Mouse (Mus musculus) limb, embryonic 11.5 days (tissue): ENCODE results near the gene Iqsec1. TPM values are rescaled to one million over a fixed set of nuclear protein-coding genes. Genes with fewer than 3 reads are reported as not detected.

Experiments used
- ATAC-seq: fragments of 200-750 bp; cut with Nextera tagmentation; 2 replicates; pipeline ENCODE4 v1.8.0; 2017; ENCODE audit warnings: low read depth; ENCODE audit not compliant: insufficient number of reproducible peaks, low FRiP score, low TSS enrichment
- DNase-seq: peaks from one replicate; pipeline ENCODE4 v3.0.0-alpha.2; 2015; ENCODE audit warnings: low spot score
- H3K27ac ChIP-seq: fragments of 300-500 bp; sonication (generic); replicated peaks from 2 replicates; pipeline ENCODE4 v1.5.1; 2014; ENCODE audit warnings: low read depth, mild to moderate bottlenecking, low read length
- H3K27me3 ChIP-seq: fragments of 300-500 bp; sonication (generic); 2 replicates; pipeline ENCODE4 v1.6.1; 2014; ENCODE audit warnings: mild to moderate bottlenecking, low read length, mixed read lengths; ENCODE audit not compliant: control insufficient read depth, insufficient read depth
- H3K36me3 ChIP-seq: fragments of 300-500 bp; sonication (generic); 2 replicates; pipeline ENCODE4 v1.6.1; 2014; ENCODE audit warnings: mild to moderate bottlenecking, low read length, moderate library complexity, mixed read lengths; ENCODE audit not compliant: control insufficient read depth, insufficient read depth
- H3K4me1 ChIP-seq: fragments of 300-500 bp; sonication (generic); 2 replicates; pipeline ENCODE4 v1.6.1; 2014; ENCODE audit warnings: low read length, mixed read lengths; ENCODE audit not compliant: control insufficient read depth, insufficient read depth
- H3K4me2 ChIP-seq: fragments of 300-500 bp; sonication (generic); 2 replicates; pipeline ENCODE4 v1.6.1; 2014; ENCODE audit warnings: low read depth, mild to moderate bottlenecking, moderate library complexity; ENCODE audit not compliant: severe bottlenecking
- H3K4me3 ChIP-seq: fragments of 300-500 bp; sonication (generic); 2 replicates; pipeline ENCODE4 v1.5.1; 2014; ENCODE audit warnings: low read depth, low read length
- H3K9ac ChIP-seq: fragments of 300-500 bp; sonication (generic); 2 replicates; pipeline ENCODE4 v1.6.1; 2014; ENCODE audit warnings: mild to moderate bottlenecking, low read length
- H3K9me3 ChIP-seq: fragments of 300-500 bp; sonication (generic); 2 replicates; pipeline ENCODE4 v1.6.1; 2016; ENCODE audit warnings: low read length; ENCODE audit not compliant: control insufficient read depth
- WGBS: fragments of 180-500 bp; shearing (Covaris S2); extraction: QIAGEN DNeasy Blood & Tissue Kit; methylation state at CpG from one replicate; pipeline ENCODE4 v1.1.7; 2014; 5-methylcytosine and 5-hydroxymethylcytosine counted together
- polyA plus RNA-seq: library from polyadenylated mRNA; unstranded; fragments of >200 nt; fragmentation: Nextera tagmentation; extraction: Ambion mirVana; gene quantifications from 2 replicates; pipeline ENCODE4 v1.2.1, GENCODE M21; 2014

Iqsec1 gene
- polyA plus RNA-seq, 1 experiment from 2014 or later = 8.5 TPM

DNA sequence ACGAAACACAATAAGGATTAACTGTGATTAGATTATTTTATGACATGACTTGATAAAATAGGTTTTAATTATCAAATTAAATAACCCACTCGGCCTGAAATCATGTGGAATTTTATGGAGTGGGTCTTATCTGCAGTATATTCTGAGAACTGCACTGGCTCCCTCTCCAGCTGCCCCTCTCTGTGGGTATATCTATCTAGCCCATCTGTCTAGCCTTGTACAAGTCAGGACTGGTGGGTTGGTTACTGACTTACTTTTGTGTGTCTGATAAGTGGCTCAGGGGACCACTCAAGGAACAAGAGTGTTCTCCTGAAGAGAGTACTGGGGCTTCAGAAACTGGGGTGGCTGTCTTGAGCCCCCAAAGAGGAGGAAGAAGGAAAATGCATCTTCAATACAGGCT, 18.7 kb upstream of the Iqsec1 start:
- no peaks in the 10 kb centered on the region for H3K9me3 ChIP-seq
- no peak overlapping the region for H3K9ac ChIP-seq
- H3K4me2 ChIP-seq = no peak overlapping the region
- no peaks in the 10 kb centered on the region for H3K36me3 ChIP-seq
- ATAC-seq = no peak
- H3K27me3 ChIP-seq = no peaks in the 10 kb centered on the region
- H3K27ac ChIP-seq = no peak overlapping the region
- H3K4me3 ChIP-seq = no peak overlapping the region
- WGBS = 74% methylated on average over 2 of the region's 2 CpGs
- DNase-seq = no peak
- no peaks in the 10 kb centered on the region for H3K4me1 ChIP-seq

- Histone ChIP-seq H3K4me2 (no peak overlapping the region), H3K9ac (no peak overlapping the region), H3K27ac (no peak overlapping the region), H3K4me3 (no peak overlapping the region), H3K9me3 (no peaks in the 10 kb centered on the region), H3K27me3 (no peaks in the 10 kb centered on the region), H3K4me1 (no peaks in the 10 kb centered on the region), H3K36me3 (no peaks in the 10 kb centered on the region)
- ATAC-seq (no peak), DNase-seq (no peak)
- WGBS = 82% methylated on average over 2 of the region's 2 CpGs
These were observed 15.7 kb upstream of the Iqsec1 start for GRCm38 (mm10) chr6:91004157-91004556.

DNA sequence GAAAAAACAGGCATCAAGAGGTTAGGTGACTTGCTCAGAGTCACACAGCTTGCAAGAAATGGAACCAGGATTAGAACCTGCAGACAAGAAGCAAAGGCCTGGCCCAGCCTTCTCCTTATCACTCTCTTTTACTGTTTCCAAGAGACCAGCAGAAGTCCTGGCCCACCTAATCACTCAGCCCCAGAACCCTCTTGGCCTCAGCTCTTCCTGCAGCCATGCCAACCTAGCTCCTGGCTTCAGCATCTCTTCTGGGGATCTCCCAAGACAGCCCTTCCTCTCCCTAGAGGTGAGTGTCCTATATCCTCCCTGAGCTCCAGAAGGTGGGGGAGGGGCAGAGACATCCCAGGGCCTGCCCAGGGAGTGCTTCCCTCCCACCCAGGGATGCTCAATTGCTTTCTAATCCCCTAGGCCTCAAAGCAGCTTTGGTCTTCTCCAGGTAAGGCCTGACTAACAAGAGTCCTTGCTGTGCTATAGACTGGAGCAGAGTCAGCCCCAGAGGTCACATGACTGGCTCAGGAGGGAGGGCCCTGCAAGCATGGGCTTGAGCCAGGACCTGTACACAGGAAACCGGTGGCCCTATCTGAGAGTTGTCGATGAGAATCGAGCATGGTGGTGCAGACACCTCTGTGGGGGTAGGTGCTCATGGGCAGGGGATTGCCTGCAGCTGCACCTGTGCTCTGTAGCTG, 15.0 kb upstream of the Iqsec1 start:
- ATAC-seq = no peak

DNA sequence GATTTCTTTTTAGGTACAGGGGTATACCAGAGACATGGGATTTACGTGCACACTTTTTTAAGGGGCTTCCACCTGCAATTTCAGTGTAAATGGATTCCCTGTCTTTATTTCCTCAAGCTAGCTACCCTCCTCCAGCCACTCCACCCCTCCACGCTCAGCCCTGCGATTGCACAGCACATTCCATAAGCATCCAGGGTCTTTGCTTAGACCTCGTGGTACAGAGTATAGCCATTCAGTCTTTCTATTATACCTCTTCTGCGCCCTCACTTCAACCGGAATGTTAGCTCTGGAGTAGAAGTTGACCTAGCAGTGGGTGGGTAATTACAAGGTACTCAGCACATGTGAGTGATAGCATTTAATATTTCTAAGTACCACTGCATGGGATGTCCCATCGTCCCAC, 13.1 kb upstream of the Iqsec1 start:
- H3K4me1 ChIP-seq = no peaks in the 10 kb centered on the region
- no peak overlapping the region for H3K4me3 ChIP-seq
- no peaks in the 10 kb centered on the region for H3K36me3 ChIP-seq
- no peak overlapping the region for H3K27ac ChIP-seq
- H3K4me2 ChIP-seq = no peak overlapping the region
- no peak overlapping the region for H3K9ac ChIP-seq
- 41% methylated on average over 7 of the region's 7 CpGs for WGBS
- H3K27me3 ChIP-seq = no peaks in the 10 kb centered on the region
- DNase-seq = no peak
- no peaks in the 10 kb centered on the region for H3K9me3 ChIP-seq
- ATAC-seq = no peak

More for the DNA sequence above, 15.0 kb upstream of the Iqsec1 start:
- 49% methylated on average over 3 of the region's 3 CpGs for WGBS
- Histone ChIP-seq H3K9me3 (no peaks in the 10 kb centered on the region), H3K27me3 (no peaks in the 10 kb centered on the region), H3K4me2 (no peak overlapping the region), H3K4me1 (no peaks in the 10 kb centered on the region), H3K4me3 (no peak overlapping the region), H3K27ac (no peak overlapping the region), H3K9ac (no peak overlapping the region), H3K36me3 (no peaks in the 10 kb centered on the region)
- DNase-seq = no peak

GRCm38 (mm10) chr6:91000819-91001525, 12.5 kb upstream of the Iqsec1 start:
- DNase-seq = peak; percentile 27
- Histone ChIP-seq H3K9me3 (no peaks in the 10 kb centered on the region), H3K27ac (no peak overlapping the region), H3K4me3 (no peak overlapping the region), H3K9ac (no peak overlapping the region), H3K27me3 (no peaks in the 10 kb centered on the region), H3K4me2 (no peak overlapping the region), H3K36me3 (no peaks in the 10 kb centered on the region), H3K4me1 (no peaks in the 10 kb centered on the region)
- no peak for ATAC-seq
- whole genome bisulfite sequencing = 13% methylated on average over 15 of the region's 15 CpGs

DNA sequence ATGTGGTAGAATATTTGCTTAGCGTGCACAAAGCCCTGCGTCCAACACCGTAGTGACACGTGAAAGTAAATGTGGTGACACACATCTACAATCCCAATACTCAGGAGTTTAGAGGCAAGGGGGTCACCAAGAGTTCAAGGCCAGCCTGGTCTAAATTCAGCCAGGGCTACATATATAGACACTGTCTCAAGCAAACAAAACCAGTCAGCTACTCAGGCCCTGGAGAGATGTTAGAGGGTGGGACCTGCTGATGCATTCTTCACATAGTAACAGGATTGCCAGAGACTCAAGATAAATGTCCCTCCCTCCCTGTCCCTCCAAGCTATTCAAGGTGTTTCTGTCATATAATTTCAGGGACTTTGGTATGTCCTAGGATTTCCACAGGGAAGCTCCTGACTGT, 10.7 kb upstream of the Iqsec1 start:
- Histone ChIP-seq H3K36me3 (no peaks in the 10 kb centered on the region), H3K4me3 (no peak overlapping the region), H3K27me3 (no peaks in the 10 kb centered on the region), H3K27ac (no peak overlapping the region), H3K4me1 (no peaks in the 10 kb centered on the region), H3K4me2 (no peak overlapping the region), H3K9me3 (no peaks in the 10 kb centered on the region), H3K9ac (no peak overlapping the region)
- DNase-seq (no peak), ATAC-seq (no peak)
- 92% methylated on average over 4 of the region's 4 CpGs for WGBS

DNA sequence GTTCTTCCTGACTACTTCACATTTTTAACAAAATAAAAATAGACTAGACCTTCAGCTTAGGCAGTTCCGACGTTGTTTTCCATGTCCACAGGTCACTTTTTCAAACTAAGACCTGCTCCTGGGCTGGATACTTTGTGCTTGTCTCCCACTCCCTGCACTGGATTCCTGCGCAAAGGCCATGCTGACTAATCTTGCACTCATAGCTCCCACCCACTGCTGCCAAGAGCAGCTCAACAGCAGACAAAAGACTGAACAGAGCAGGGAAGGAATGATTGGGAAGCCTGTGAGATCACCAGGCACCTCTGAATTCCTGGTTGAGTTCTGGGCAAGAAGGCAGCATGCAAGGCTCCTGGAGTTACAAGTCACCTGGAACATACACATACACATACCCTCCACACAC, 8.5 kb upstream of the Iqsec1 start:
- ATAC-seq (no peak), DNase-seq (no peak)
- H3K27me3 ChIP-seq = no peaks in the 10 kb centered on the region
- H3K9ac ChIP-seq = no peak overlapping the region
- no peaks in the 10 kb centered on the region for H3K4me1 ChIP-seq
- no peak overlapping the region for H3K27ac ChIP-seq
- H3K4me3 ChIP-seq = no peak overlapping the region
- 97% methylated on average over 3 of the region's 3 CpGs for WGBS
- H3K9me3 ChIP-seq = no peaks in the 10 kb centered on the region
- H3K36me3 ChIP-seq = no peaks in the 10 kb centered on the region
- no peak overlapping the region for H3K4me2 ChIP-seq

- Histone ChIP-seq H3K27me3 (no peaks in the 10 kb centered on the region), H3K4me2 (no peak overlapping the region), H3K27ac (no peak overlapping the region), H3K36me3 (no peaks in the 10 kb centered on the region), H3K9me3 (no peaks in the 10 kb centered on the region), H3K4me3 (no peak overlapping the region), H3K9ac (no peak overlapping the region), H3K4me1 (no peaks in the 10 kb centered on the region)
- DNase-seq (no peak), ATAC-seq (no peak)
- 92% methylated on average over 2 of the region's 2 CpGs for WGBS
These were observed 7.7 kb upstream of the Iqsec1 start for GRCm38 (mm10) chr6:90996181-90996580.
